Comparison of ENCODE assay signal across 8 mouse cellular contexts in genomic region chr7:127716992-127717391, GRCm38 (mm10). TPM values are rescaled to one million over a fixed set of nuclear protein-coding genes. Genes with fewer than 3 reads are reported as not detected.
DNase-seq lines count a peak whose midpoint lies in the region; ATAC-seq and TF ChIP-seq lines count a peak whose summit lies in the region.

No protein-coding gene starts in this region.

- TF ChIP-seq CTCF in cortical plate, adult 2 months (IDR thresholded peaks at IDR 0.05; ENCODE audit: extremely low read depth, insufficient read depth, low read length): 0 out of 2 replicates have a peak, but pooled peaks have one; percentile 16

- no peaks in the 10 kb centered on the region for H3K4me1 ChIP-seq in cortical plate, adult 2 months (ENCODE audit: control insufficient read depth, insufficient read depth, low read length)
- H3K4me1 ChIP-seq in hindbrain, embryonic 16.5 days (ENCODE audit: control insufficient read depth, insufficient read depth, low read depth, low read length): peaks cover 12% of the 10 kb centered on the region

- H3K27ac ChIP-seq in cortical plate, adult 2 months (ENCODE audit: insufficient read depth, low read length): no peak overlapping the region
- H3K27ac ChIP-seq in hindbrain, embryonic 16.5 days (ENCODE audit: low read depth, low read length): no peak overlapping the region

- peak; percentile 70 to 80 for DNase-seq in adrenal gland, adult 18-20 months (ENCODE audit: low spot score in 2 of 2)
- peak; percentile 80 for DNase-seq in gastrocnemius, postnatal 14 days
- peak; percentile 63 to 71 for DNase-seq in left cerebral cortex, adult 18-20 months (ENCODE audit: low spot score in 2 of 2)
- peak; percentile 83 to 84 for DNase-seq in lung, postnatal 4 days
- DNase-seq in retina, embryonic 14.5 days (ENCODE audit: low spot score): peak; percentile 75
- peak; percentile 72 for DNase-seq in thymus, postnatal 25 days

- no peaks in the 10 kb centered on the region for H3K27me3 ChIP-seq in hindbrain, embryonic 16.5 days (replicated peaks; ENCODE audit: control insufficient read depth, insufficient read depth, low read length)

- peak; percentile 44 for ATAC-seq in hindbrain, embryonic 16.5 days

- no peak for TF ChIP-seq POLR2A in cortical plate, adult 2 months (IDR thresholded peaks at IDR 0.05; ENCODE audit: extremely low read depth, insufficient read depth, low read length)

- under 1% methylated on average over 34 of the region's 41 CpGs for WGBS in hindbrain, embryonic 16.5 days

- intact Hi-C loops in gastrocnemius, postnatal 14 days (cut with DNase I; ENCODE audit: low total_unique reads): loop anchor here (5.0 kb wide), 1 partner anchor 35 kb away; no protein-coding TSS in a partner anchor

- no peaks in the 10 kb centered on the region for H3K9me3 ChIP-seq in hindbrain, embryonic 16.5 days (ENCODE audit: control insufficient read depth, low read length)

- peak overlapping the region; percentile 27 for H3K4me3 ChIP-seq in cortical plate, adult 2 months (ENCODE audit: insufficient read depth, low read length)
- peak overlapping the region; percentile 46 for H3K4me3 ChIP-seq in hindbrain, embryonic 16.5 days (ENCODE audit: low read length)

- no peaks in the 10 kb centered on the region for H3K36me3 ChIP-seq in hindbrain, embryonic 16.5 days (ENCODE audit: control insufficient read depth, insufficient read depth, low read length)

- H3K9ac ChIP-seq in hindbrain, embryonic 16.5 days (ENCODE audit: low read depth, low read length): peak overlapping the region; percentile 75

- H3K4me2 ChIP-seq in hindbrain, embryonic 16.5 days (ENCODE audit: low read length): peak overlapping the region; percentile 81

RNA-seq across cellular contexts. Expression of gene Ctf1, which starts 4.5 kb away (rescaled TPM):
- total RNA-seq in adrenal gland, adult 18-20 months (2021): 1 to 10 TPM; 3.3 to 4.8 TPM
- 7.1 and 7.5 TPM in 2 replicates for polyA plus RNA-seq in cortical plate, adult 2 months (2012; rRNA removed)
- 10 to 100 TPM; 12.1 to 14.6 TPM for total RNA-seq in gastrocnemius, postnatal 14 days (2021)
- 3.4 and 4.9 TPM in 2 replicates for polyA plus RNA-seq in hindbrain, embryonic 16.5 days (2015; fragmentation: Nextera tagmentation; extraction: Ambion mirVana)
- 1 to 10 TPM; 2.7 to 4.4 TPM for total RNA-seq in left cerebral cortex, adult 18-20 months (2021)

RNA-seq across cellular contexts. Expression of gene Bcl7c, which starts 8.3 kb away (rescaled TPM):
- total RNA-seq in adrenal gland, adult 18-20 months (2021): 10 to 100 TPM; 53.4 to 88.2 TPM
- 25.5 and 27.0 TPM in 2 replicates for polyA plus RNA-seq in cortical plate, adult 2 months (2012; rRNA removed)
- total RNA-seq in gastrocnemius, postnatal 14 days (2021): 10 to 100 TPM; 44.8 to 65.7 TPM
- polyA plus RNA-seq in hindbrain, embryonic 16.5 days (2015; fragmentation: Nextera tagmentation; extraction: Ambion mirVana): 39.5 and 41.9 TPM in 2 replicates
- 10 to 100 TPM; 44.6 to 46.4 TPM for total RNA-seq in left cerebral cortex, adult 18-20 months (2021)

RNA-seq across cellular contexts. Expression of gene Ctf2, which starts 15.0 kb away (rescaled TPM):
- not detected for total RNA-seq in adrenal gland, adult 18-20 months (2021)
- polyA plus RNA-seq in cortical plate, adult 2 months (2012; rRNA removed): not detected in 2 replicates
- not detected for total RNA-seq in gastrocnemius, postnatal 14 days (2021)
- 0.15 and 0.20 TPM in 2 replicates for polyA plus RNA-seq in hindbrain, embryonic 16.5 days (2015; fragmentation: Nextera tagmentation; extraction: Ambion mirVana)
- not detected for total RNA-seq in left cerebral cortex, adult 18-20 months (2021)

RNA-seq across cellular contexts. Expression of gene Fbxl19, which starts 27.4 kb away (rescaled TPM):
- total RNA-seq in adrenal gland, adult 18-20 months (2021): 10 to 100 TPM; 10.7 to 14.4 TPM
- polyA plus RNA-seq in cortical plate, adult 2 months (2012; rRNA removed): 59.2 and 60.7 TPM in 2 replicates
- total RNA-seq in gastrocnemius, postnatal 14 days (2021): 1 to 10 TPM; 2.4 to 3.1 TPM
- 6.8 TPM in 2 replicates for polyA plus RNA-seq in hindbrain, embryonic 16.5 days (2015; fragmentation: Nextera tagmentation; extraction: Ambion mirVana)
- 10 to 100 TPM; 68.8 to 74.6 TPM for total RNA-seq in left cerebral cortex, adult 18-20 months (2021)

RNA-seq across cellular contexts. Expression of gene Orai3, which starts 52.6 kb away (rescaled TPM):
- total RNA-seq in adrenal gland, adult 18-20 months (2021): 10 to 100 TPM; 28.5 to 30.7 TPM
- 24.6 and 25.0 TPM in 2 replicates for polyA plus RNA-seq in cortical plate, adult 2 months (2012; rRNA removed)
- total RNA-seq in gastrocnemius, postnatal 14 days (2021): 1 to 10 TPM; 8.1 to 9.2 TPM
- polyA plus RNA-seq in hindbrain, embryonic 16.5 days (2015; fragmentation: Nextera tagmentation; extraction: Ambion mirVana): 10.4 and 11.3 TPM in 2 replicates
- 10 to 100 TPM; 16.8 to 20.5 TPM for total RNA-seq in left cerebral cortex, adult 18-20 months (2021)
